Mouse (Mus musculus) liver, embryonic 14.5 days (tissue): ENCODE results near the gene Panx2.

ENCODE experiments used
- CTCF ChIP-seq: IDR thresholded peaks from 2 replicates; pipeline ENCODE4 v1.5.1; 2016; ENCODE audit warnings: antibody characterized with exemption, low read depth, control low read depth
- EP300 ChIP-seq: IDR thresholded peaks from 2 replicates; pipeline ENCODE4 v1.6.1; 2016; ENCODE audit warnings: antibody characterized with exemption, low read depth

DNA sequence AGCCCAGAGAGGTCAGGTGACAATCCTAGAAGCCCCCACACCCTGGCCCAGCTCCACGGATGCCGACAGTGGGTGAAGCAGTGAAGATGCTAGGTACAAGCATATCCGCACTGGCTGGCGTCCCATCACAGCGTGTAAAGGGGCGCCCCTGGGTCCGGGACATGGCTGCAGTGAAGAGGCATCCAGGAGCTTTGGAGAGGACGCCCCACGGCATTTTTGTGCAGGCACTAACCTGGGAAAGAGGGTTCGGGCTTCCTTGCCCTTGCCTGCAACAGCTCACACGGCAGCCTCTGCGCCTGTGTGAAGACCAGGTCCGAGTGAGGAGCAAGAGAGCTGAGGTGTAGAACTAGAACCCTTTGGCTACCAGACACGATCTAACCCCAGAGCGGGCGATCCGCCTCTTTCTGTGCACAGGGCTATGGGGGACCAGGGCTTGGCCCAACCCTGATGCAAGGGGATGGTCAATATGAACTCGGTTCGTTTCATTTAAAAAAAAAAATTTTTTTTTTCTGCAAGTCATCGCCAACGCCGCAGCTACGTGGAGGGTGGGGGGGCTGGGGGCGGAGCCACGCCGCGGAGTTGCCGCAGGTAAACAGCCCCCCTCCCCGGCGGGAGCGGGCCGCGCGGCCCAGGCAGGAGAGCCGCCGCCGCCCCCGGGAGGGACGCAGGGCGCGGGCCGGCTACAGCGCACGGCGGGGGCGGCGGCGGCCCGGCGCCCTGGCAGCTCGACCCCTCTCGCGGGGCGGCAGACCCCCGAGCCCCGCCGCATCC lies at the start of gene Panx2:
- TF ChIP-seq CTCF (no peak), EP300 (no peak)
